Mouse (Mus musculus) lung, embryonic 15.5 days (tissue): Measurements from ENCODE around the gene Gm4969. TPM values are rescaled to one million over a fixed set of nuclear protein-coding genes. Genes with fewer than 3 reads are reported as not detected.

Experiments used
- ATAC-seq: fragments of 200-750 bp; cut with Nextera tagmentation; 2 replicates; pipeline ENCODE4 v1.8.0; 2017; ENCODE audit warnings: moderate number of reproducible peaks, borderline replicate concordance; ENCODE audit not compliant: low FRiP score, low TSS enrichment; ENCODE audit errors: extremely low read depth
- H3K27ac ChIP-seq: fragments of 300-500 bp; sonication (generic); 2 replicates; pipeline ENCODE4 v1.5.1; 2015; ENCODE audit warnings: moderate library complexity, mild to moderate bottlenecking, inconsistent platforms
- H3K27me3 ChIP-seq: fragments of 300-500 bp; sonication (generic); 2 replicates; pipeline ENCODE4 v1.6.1; 2015; ENCODE audit warnings: inconsistent platforms
- H3K36me3 ChIP-seq: fragments of 300-500 bp; sonication (generic); 2 replicates; pipeline ENCODE4 v1.6.1; 2015; ENCODE audit warnings: inconsistent platforms
- H3K4me1 ChIP-seq: fragments of 300-500 bp; sonication (generic); 2 replicates; pipeline ENCODE4 v1.6.1; 2015; ENCODE audit warnings: inconsistent platforms
- H3K4me2 ChIP-seq: fragments of 300-500 bp; sonication (generic); 2 replicates; pipeline ENCODE4 v1.6.1; 2015; ENCODE audit warnings: inconsistent platforms, mild to moderate bottlenecking, moderate library complexity
- H3K4me3 ChIP-seq: fragments of 300-500 bp; sonication (generic); 2 replicates; pipeline ENCODE4 v1.5.1; 2015; ENCODE audit warnings: mild to moderate bottlenecking, inconsistent platforms
- H3K9ac ChIP-seq: fragments of 300-500 bp; sonication (generic); 2 replicates; pipeline ENCODE4 v1.6.1; 2015; ENCODE audit warnings: inconsistent platforms
- H3K9me3 ChIP-seq: fragments of 300-500 bp; sonication (generic); 2 replicates; pipeline ENCODE4 v1.6.1; 2016; ENCODE audit warnings: inconsistent platforms
- WGBS: fragments of 180-500 bp; shearing (Covaris S2); methylation state at CpG from one replicate; pipeline ENCODE4 v1.1.7; 2015; 5-methylcytosine and 5-hydroxymethylcytosine counted together
- microRNA-seq: library from miRNA; unstranded; fragments of <30 nt; microRNA quantifications from one replicate; pipeline ENCODE4, GENCODE M21; 2016
- polyA plus RNA-seq: library from polyadenylated mRNA; unstranded; fragments of >200 nt; fragmentation: Nextera tagmentation; extraction: Ambion mirVana; gene quantifications from 2 replicates; pipeline ENCODE4 v1.2.1, GENCODE M21; 2015

Gene Gm4969
- polyA plus RNA-seq, 1 experiment from 2014 or later = 1.8 TPM

DNA sequence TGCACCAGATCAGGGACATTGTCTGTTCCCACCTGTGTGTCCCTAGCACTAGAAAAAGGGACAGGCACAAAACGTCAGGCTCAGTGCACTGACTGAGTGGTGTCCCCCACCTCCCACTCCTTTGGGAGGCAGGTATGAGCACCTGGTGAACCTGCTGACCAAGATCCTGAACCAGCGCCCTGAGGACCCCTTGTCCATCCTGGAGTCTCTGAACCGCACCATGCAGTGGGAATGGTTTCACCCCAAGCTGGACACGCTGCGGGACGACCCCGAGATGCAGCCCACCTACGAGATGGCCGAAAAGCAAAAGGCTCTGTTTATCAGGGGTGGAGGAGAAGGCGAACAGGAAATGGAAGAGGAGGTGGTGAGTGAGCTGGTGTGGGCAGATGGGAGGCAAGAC, 60.8 kb downstream of the Gm4969 start:
- ATAC-seq = no peak
- no peaks in the 10 kb centered on the region for H3K4me1 ChIP-seq
- H3K4me2 ChIP-seq = no peak overlapping the region
- H3K36me3 ChIP-seq = peaks cover 4% of the 10 kb centered on the region; the same call in 1 of the 2 replicates
- H3K4me3 ChIP-seq = no peak overlapping the region
- 66% methylated on average over 10 of the region's 10 CpGs for WGBS
- no peaks in the 10 kb centered on the region for H3K27me3 ChIP-seq
- H3K9me3 ChIP-seq = no peaks in the 10 kb centered on the region
- H3K9ac ChIP-seq = no peak overlapping the region
- H3K27ac ChIP-seq = no peak overlapping the region

DNA sequence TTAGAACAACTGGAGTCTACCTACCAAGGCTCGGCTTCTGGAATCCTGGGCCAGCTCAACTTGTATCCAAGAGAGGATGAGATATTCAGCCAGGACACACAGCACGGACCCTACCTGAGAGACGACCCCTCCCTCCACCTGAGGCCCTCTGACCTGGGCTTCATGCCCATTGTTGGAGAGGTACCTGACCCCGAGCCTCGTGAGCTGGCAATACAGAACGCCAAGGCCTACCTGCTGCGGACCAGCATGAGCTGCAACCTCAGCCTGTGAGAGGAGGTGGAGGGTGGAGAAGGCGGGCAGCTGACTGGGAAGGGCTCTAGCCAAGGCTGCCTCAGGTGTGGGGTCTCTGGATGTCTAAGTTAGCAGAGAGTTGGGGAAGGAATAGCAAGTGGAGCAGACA, 63.1 kb downstream of the Gm4969 start:
- no peaks in the 10 kb centered on the region for H3K9me3 ChIP-seq
- H3K27me3 ChIP-seq = no peaks in the 10 kb centered on the region
- no peaks in the 10 kb centered on the region for H3K4me1 ChIP-seq
- 90% methylated on average over 8 of the region's 8 CpGs for WGBS
- no peak for ATAC-seq
- peaks cover 22% of the 10 kb centered on the region for H3K36me3 ChIP-seq
- no peak overlapping the region for H3K4me3 ChIP-seq
- H3K4me2 ChIP-seq = no peak overlapping the region
- H3K27ac ChIP-seq = no peak overlapping the region
- H3K9ac ChIP-seq = no peak overlapping the region

DNA sequence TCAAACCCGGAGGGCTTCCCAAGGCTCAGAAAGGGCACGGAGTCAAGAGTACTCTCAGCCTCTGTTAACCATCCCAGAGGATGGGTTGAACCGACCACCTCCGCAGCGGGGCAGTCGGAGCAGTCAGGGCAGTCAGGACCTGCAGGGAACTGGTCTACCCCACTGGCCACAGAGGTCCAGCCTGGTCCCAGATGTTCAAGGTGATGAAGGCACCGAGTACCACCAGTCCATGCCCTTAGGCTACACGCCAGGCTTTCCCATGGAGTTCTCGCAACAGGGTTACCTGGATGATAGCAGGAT, 63.4 kb downstream of the Gm4969 start:
- H3K36me3 ChIP-seq = peaks cover 26% of the 10 kb centered on the region
- no peak overlapping the region for H3K9ac ChIP-seq
- H3K4me1 ChIP-seq = no peaks in the 10 kb centered on the region
- no peaks in the 10 kb centered on the region for H3K9me3 ChIP-seq
- H3K4me2 ChIP-seq = no peak overlapping the region
- ATAC-seq = no peak
- H3K27me3 ChIP-seq = no peaks in the 10 kb centered on the region
- no peak overlapping the region for H3K4me3 ChIP-seq
- no peak overlapping the region for H3K27ac ChIP-seq
- 74% methylated on average over 9 of the region's 9 CpGs for WGBS

DNA sequence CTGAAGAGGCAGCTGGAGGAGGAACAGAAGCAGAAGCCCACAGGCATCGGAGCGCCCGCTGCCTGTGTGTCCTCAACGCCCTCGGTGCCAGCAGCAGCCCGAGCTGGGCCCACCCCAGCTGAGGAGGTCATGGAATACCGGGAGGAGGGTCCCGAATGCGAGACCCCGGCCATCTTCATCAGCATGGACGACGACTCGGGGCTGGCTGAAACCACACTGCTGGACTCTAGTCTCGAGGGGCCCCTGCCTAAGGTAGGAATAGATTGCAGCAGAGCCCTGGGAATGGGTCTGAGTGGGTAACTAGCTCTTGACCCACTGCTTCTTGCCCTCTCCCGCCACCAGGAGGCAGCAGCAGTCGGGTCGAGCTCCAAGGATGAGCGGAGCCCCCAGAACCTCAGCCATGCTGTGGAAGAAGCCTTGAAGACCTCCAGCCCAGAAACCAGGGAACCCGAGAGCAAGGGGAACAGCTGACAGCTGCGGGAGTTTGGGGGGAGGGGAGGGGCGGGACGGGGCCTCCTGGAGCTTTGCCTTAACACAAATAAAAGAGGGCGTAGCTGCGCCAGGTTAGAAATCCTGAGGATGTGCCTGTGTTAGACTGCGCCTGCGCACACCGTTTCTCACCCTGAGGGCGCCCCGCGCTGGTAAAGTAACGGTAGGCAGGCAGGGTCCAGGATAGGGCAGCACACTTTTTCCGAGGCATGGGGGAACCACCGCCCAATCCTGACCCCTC, 64.0 kb downstream of the Gm4969 start, which contains the start of gene Rsph6a:
Gene Rsph6a, plus strand, starts transcription at position 644 of the 730 bp plus-strand sequence.
- Histone ChIP-seq H3K9me3 (no peaks in the 10 kb centered on the region), H3K27me3 (no peaks in the 10 kb centered on the region), H3K4me2 (no peak within 1 kb of the TSS), H3K36me3 (peaks cover 31% of the 10 kb centered on the region), H3K9ac (0 out of 2 replicates have a peak within 1 kb of the TSS, but pooled peaks have one; percentile 7), H3K4me1 (no peaks in the 10 kb centered on the region), H3K4me3 (no peak within 1 kb of the TSS), H3K27ac (no peak within 1 kb of the TSS)
- no peak; the same call in 1 of the 2 replicates for ATAC-seq
- WGBS = 34% methylated on average over 33 of the region's 33 CpGs

GRCm38 (mm10) chr7:19053136-19053532, 65.0 kb downstream of the Gm4969 start:
- H3K27me3 ChIP-seq = no peaks in the 10 kb centered on the region
- H3K9me3 ChIP-seq = no peaks in the 10 kb centered on the region
- no peak overlapping the region for H3K9ac ChIP-seq
- no peaks in the 10 kb centered on the region for H3K4me1 ChIP-seq
- H3K4me3 ChIP-seq = no peak overlapping the region
- H3K27ac ChIP-seq = no peak overlapping the region
- peaks cover 40% of the 10 kb centered on the region for H3K36me3 ChIP-seq
- H3K4me2 ChIP-seq = no peak overlapping the region
- 84% methylated on average over 7 of the region's 7 CpGs for WGBS
- ATAC-seq = no peak

DNA sequence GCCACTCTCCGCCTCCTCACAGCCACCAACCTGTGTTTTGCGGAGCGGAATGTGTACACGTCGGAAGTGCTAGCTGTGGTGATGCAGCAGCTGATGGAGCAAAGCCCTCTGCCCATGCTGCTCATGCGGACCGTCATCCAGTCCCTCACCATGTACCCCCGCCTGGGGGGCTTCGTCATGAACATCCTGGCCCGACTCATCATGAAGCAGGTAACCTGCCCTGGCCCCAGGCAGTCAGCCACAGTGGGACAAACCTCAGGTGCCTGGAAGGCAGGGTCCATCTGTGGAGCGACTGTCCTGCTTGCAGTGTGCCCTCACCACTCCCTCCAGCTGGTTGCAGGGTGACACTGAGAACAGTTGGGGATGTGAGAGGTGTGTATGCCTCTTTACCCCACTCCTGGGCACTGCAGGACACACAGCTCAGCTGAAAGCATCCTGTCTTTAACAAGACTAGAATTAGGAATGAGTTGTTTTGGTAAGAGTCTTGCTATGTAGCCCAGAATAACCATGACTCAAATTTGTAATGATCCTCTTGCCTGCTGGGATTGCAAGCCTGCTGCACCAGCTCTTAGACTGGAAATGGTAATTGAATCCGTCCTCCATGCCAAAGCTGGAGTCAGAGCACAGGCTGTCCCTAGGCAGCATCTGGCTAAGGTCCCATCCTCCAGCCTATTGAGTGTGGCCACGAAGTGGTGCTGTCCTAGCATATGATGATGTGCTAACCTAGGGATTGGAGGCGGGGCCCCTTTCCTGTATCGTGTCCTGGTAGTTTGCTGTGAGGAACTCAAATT, 65.6 kb downstream of the Gm4969 start:
- Histone ChIP-seq H3K9me3 (no peaks in the 10 kb centered on the region), H3K27me3 (no peaks in the 10 kb centered on the region), H3K4me2 (no peak overlapping the region), H3K27ac (no peak overlapping the region), H3K4me3 (no peak overlapping the region), H3K9ac (no peak overlapping the region), H3K36me3 (peaks cover 46% of the 10 kb centered on the region), H3K4me1 (no peaks in the 10 kb centered on the region)
- 85% methylated on average over 15 of the region's 15 CpGs for WGBS
- ATAC-seq = no peak

DNA sequence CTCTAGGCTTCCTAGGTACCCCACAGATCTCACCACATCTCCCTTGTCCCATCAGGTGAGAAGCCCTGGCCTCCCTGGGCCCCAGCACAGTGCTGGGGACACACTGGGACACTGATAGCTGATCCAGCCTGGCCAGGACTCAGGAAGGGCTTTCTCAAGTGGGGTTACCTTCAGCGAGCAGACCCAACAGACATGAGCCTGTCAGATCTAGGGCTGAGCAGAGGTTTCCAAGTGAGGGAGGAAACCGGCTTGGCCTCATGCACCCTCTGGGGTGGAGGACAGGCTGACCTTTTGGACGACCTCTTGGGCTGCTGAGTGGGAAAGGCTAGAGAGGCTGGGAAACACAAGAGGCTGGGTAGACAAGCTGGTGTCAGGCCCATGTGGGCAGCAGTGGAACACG, 67.0 kb downstream of the Gm4969 start:
- WGBS = 59% methylated on average over 4 of the region's 4 CpGs
- no peak overlapping the region for H3K9ac ChIP-seq
- ATAC-seq = no peak
- H3K4me2 ChIP-seq = no peak overlapping the region
- H3K27ac ChIP-seq = no peak overlapping the region
- H3K9me3 ChIP-seq = no peaks in the 10 kb centered on the region
- no peaks in the 10 kb centered on the region for H3K4me1 ChIP-seq
- H3K36me3 ChIP-seq = peaks cover 59% of the 10 kb centered on the region
- no peaks in the 10 kb centered on the region for H3K27me3 ChIP-seq
- no peak overlapping the region for H3K4me3 ChIP-seq

DNA sequence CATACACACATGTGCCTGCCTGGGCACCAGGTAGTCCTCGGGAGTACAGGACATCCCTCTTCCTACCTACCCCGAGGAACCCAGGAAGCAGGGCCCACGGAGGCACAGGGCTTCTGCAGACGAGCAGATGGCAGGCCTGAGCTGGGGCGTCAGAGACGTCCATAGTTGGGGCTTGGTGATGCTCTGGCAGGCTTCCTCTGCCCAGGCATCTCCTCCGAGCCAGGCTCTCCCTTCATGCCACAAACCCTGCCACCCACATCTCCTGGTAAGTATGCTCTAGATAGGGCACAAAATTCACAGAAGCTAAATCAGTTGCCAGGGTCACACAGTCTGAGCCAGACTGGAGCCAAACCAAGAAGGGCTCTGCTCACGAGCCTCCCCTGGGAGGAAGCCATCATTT, 68.0 kb downstream of the Gm4969 start:
- Histone ChIP-seq H3K36me3 (peaks cover 69% of the 10 kb centered on the region), H3K9ac (no peak overlapping the region), H3K4me3 (no peak overlapping the region), H3K4me2 (no peak overlapping the region), H3K9me3 (no peaks in the 10 kb centered on the region), H3K27me3 (no peaks in the 10 kb centered on the region), H3K4me1 (no peaks in the 10 kb centered on the region), H3K27ac (no peak overlapping the region)
- ATAC-seq = no peak
- 84% methylated on average over 8 of the region's 8 CpGs for WGBS

DNA sequence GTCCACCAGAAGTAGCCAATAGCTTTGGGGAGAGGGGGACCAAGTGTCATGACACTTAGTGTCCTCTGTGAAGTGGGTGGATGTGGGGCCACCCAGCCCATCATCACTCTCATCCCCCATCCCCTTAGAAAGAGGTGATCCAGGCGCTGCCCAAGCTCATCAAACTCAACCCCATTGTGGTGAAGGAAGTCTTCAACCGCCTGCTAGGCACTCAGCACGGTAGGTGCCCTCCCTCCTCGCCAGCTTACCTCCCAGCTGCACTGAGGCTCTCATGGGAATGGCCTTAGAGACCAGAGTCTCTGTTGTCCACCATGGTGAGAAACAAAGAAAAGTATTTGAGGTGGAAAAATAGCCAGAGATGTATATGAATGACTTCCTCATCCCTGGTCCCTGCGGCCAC, 68.9 kb downstream of the Gm4969 start:
- 86% methylated on average over 5 of the region's 5 CpGs for WGBS
- H3K9me3 ChIP-seq = no peaks in the 10 kb centered on the region
- no peak overlapping the region for H3K4me3 ChIP-seq
- H3K9ac ChIP-seq = no peak overlapping the region
- no peak overlapping the region for H3K27ac ChIP-seq
- ATAC-seq = no peak
- H3K4me2 ChIP-seq = no peak overlapping the region
- no peaks in the 10 kb centered on the region for H3K4me1 ChIP-seq
- peaks cover 78% of the 10 kb centered on the region for H3K36me3 ChIP-seq
- no peaks in the 10 kb centered on the region for H3K27me3 ChIP-seq

Small RNA genes within 50 kb of the gene (microRNA-seq; reads per million reads assigned to microRNA genes)
- not detected for gene Mir3100

Other genes starting within 250 kb of the Gm4969 start
- gene Pglyrp1, start 247.0 kb downstream of the Gm4969 start, polyA plus RNA-seq = 6.4 and 6.7 TPM in 2 replicates
- gene Ccdc61, start 208.0 kb downstream of the Gm4969 start, polyA plus RNA-seq = 32.1 and 34.4 TPM in 2 replicates
- 0.77 and 1.2 TPM in 2 replicates for gene Nova2, start 192.5 kb downstream of the Gm4969 start, polyA plus RNA-seq
- gene Nanos2, start 131.0 kb downstream of the Gm4969 start, polyA plus RNA-seq = not detected in 2 replicates
- gene Mypop, start 127.1 kb downstream of the Gm4969 start, polyA plus RNA-seq = 3.0 and 3.6 TPM in 2 replicates
- gene Irf2bp1, start 114.3 kb downstream of the Gm4969 start, polyA plus RNA-seq = 23.5 and 25.2 TPM in 2 replicates
- gene Foxa3, start 94.8 kb downstream of the Gm4969 start, polyA plus RNA-seq = 2.2 and 2.4 TPM in 2 replicates
- gene Sympk, start 94.0 kb downstream of the Gm4969 start, polyA plus RNA-seq = 34.3 and 34.6 TPM in 2 replicates
- gene Rsph6a, start 63.7 kb downstream of the Gm4969 start, polyA plus RNA-seq = not detected in 2 replicates
- gene Dmwd, start 42.1 kb downstream of the Gm4969 start, polyA plus RNA-seq = 15.9 and 17.1 TPM in 2 replicates
- 24.2 and 27.1 TPM in 2 replicates for gene Dmpk, start 34.5 kb downstream of the Gm4969 start, polyA plus RNA-seq
- 9.5 and 9.7 TPM in 2 replicates for gene Six5, start 23.8 kb downstream of the Gm4969 start, polyA plus RNA-seq
- gene Fbxo46, start 1.5 kb upstream of the Gm4969 start, polyA plus RNA-seq = 13.6 and 13.8 TPM in 2 replicates
- gene Qpctl, start 30.9 kb upstream of the Gm4969 start, polyA plus RNA-seq = 15.2 and 15.3 TPM in 2 replicates
- 140 and 154 TPM in 2 replicates for gene Snrpd2, start 31.4 kb upstream of the Gm4969 start, polyA plus RNA-seq
- 3.2 and 5.1 TPM in 2 replicates for gene Gipr, start 47.8 kb upstream of the Gm4969 start, polyA plus RNA-seq
- gene Eml2, start 58.1 kb upstream of the Gm4969 start, polyA plus RNA-seq = 10.7 and 12.2 TPM in 2 replicates
- gene Gpr4, start 94.2 kb upstream of the Gm4969 start, polyA plus RNA-seq = 2.2 TPM in 2 replicates
- gene Opa3, start 110.0 kb upstream of the Gm4969 start, polyA plus RNA-seq = 33.2 and 34.6 TPM in 2 replicates
- gene Vasp, start 153.4 kb upstream of the Gm4969 start, polyA plus RNA-seq = 115 TPM in 2 replicates
- gene Ppm1n, start 161.7 kb upstream of the Gm4969 start, polyA plus RNA-seq = not detected in 2 replicates
- 10.6 and 11.4 TPM in 2 replicates for gene Rtn2, start 164.3 kb upstream of the Gm4969 start, polyA plus RNA-seq
- 0.24 and 0.26 TPM in 2 replicates for gene Fosb, start 191.7 kb upstream of the Gm4969 start, polyA plus RNA-seq
- gene Ercc1, start 226.4 kb upstream of the Gm4969 start, polyA plus RNA-seq = 86.4 and 88.6 TPM in 2 replicates
- 20.1 and 21.7 TPM in 2 replicates for gene Cd3eap, start 241.1 kb upstream of the Gm4969 start, polyA plus RNA-seq
- 6.3 and 6.8 TPM in 2 replicates for gene Ppp1r13l, start 241.4 kb upstream of the Gm4969 start, polyA plus RNA-seq